Comparison of ENCODE assay signal across 8 mouse cellular contexts in the genomic region with DNA sequence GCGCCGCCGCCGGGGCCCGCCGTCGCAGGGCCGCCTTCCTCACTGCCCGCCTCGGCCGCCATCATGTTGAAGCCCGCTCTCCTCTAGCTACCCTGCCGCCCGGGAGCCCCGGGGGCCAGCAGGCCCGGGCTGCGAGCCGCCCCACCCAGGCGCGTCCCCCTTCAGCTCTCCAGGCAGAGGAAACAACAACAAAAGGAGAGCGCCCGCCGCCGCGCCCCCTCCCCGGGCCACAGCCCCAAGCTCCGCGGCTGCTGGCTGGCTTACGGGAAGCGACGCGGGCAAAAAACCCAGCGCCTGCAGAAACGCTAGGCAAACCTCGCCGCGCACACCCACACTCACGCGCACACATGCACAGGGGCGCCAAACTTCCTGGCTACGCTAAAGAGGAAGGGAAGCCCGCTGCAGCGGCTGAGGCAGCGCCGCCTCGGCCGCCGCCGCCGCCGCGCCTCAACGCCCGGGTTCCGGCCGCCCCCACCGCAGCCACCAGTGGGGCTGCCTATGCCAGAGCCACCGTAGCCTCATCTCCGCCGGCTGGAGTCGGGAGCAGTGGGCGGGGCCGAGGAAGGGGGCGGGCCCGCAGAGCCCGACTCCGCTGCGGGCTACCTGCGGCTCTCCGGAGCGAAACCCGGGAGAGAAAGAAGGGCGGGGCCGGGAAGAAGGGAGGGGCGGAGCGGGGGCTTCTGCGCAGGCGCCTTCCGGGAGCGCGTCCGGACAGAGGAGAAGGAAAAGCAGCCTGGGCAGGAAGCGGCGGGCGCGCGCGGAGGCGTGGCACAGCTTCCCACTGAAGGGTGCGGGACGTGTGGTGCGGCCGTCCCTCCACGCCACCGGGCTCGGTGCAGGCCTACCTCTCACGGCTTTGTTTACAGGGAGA. TPM values are rescaled to one million over a fixed set of nuclear protein-coding genes. Genes with fewer than 3 reads are reported as not detected.
DNase-seq lines count a peak whose midpoint lies in the region; ATAC-seq lines count a peak whose summit lies in the region.

A gene (minus strand): TSS at position 288 of the 871 bp plus-strand sequence.

- under 1% methylated on average over 73 of the region's 97 CpGs for whole genome bisulfite sequencing in heart, embryonic 13.5 days
- WGBS in liver, embryonic 13.5 days (ENCODE audit: insufficient replicate concordance) = under 1% methylated on average over 82 of the region's 97 CpGs
- under 1% methylated on average over 96 of the region's 97 CpGs for WGBS in stomach, embryonic 16.5 days

- peak within 1 kb of the TSS; percentile 95 for H3K4me3 ChIP-seq in brown adipose tissue, adult 24 weeks (ENCODE audit: insufficient read depth, low read depth, low read length)
- peak within 1 kb of the TSS; percentile 100 for H3K4me3 ChIP-seq in heart, embryonic 13.5 days
- peak within 1 kb of the TSS; percentile 97 for H3K4me3 ChIP-seq in liver, embryonic 13.5 days (replicated peaks)
- H3K4me3 ChIP-seq in stomach, embryonic 16.5 days (replicated peaks; ENCODE audit: low read length) = peak within 1 kb of the TSS; percentile 89

- peaks cover 4% of the 10 kb centered on the region; the same call in 1 of the 2 replicates for H3K4me1 ChIP-seq in brown adipose tissue, adult 24 weeks (ENCODE audit: control insufficient read depth, insufficient read depth, insufficient read length, low read length)
- peaks cover 11% of the 10 kb centered on the region for H3K4me1 ChIP-seq in heart, embryonic 13.5 days
- H3K4me1 ChIP-seq in liver, embryonic 13.5 days (replicated peaks) = peaks cover 18% of the 10 kb centered on the region; the same call in 1 of the 2 replicates
- H3K4me1 ChIP-seq in stomach, embryonic 16.5 days (ENCODE audit: control insufficient read depth, insufficient read depth, low read length) = 0 out of 2 replicates have a peak, but pooled peaks cover 4% of the 10 kb centered on the region

- H3K27ac ChIP-seq in brown adipose tissue, adult 24 weeks (replicated peaks; ENCODE audit: low read depth, low read length) = peak within 1 kb of the TSS; percentile 90
- peak within 1 kb of the TSS; percentile 99 for H3K27ac ChIP-seq in heart, embryonic 13.5 days (replicated peaks)
- peak within 1 kb of the TSS; percentile 96 for H3K27ac ChIP-seq in liver, embryonic 13.5 days
- H3K27ac ChIP-seq in stomach, embryonic 16.5 days (ENCODE audit: low read length) = peak within 1 kb of the TSS; percentile 99

- DNase-seq in CD4-positive, CD25-positive, alpha-beta regulatory T cell, adult 2 months (ENCODE audit: low read depth, low spot score) = peak; percentile 93
- DNase-seq in fat pad, adult 2 months (ENCODE audit: extremely low read depth, low read depth, low spot score) = peak; percentile 28
- peak; percentile 98 for DNase-seq in kidney, postnatal 14 days
- peak; percentile 96 for DNase-seq in liver, embryonic 13.5 days
- peak; percentile 96 for DNase-seq in neural tube, embryonic 10.5 days (ENCODE audit: extremely low spot score, low spot score)

- H3K4me2 ChIP-seq in heart, embryonic 13.5 days = peak within 1 kb of the TSS; percentile 75
- peak within 1 kb of the TSS; percentile 81 for H3K4me2 ChIP-seq in liver, embryonic 13.5 days
- H3K4me2 ChIP-seq in stomach, embryonic 16.5 days (ENCODE audit: low read depth, low read length) = peak within 1 kb of the TSS; percentile 67

- no peaks in the 10 kb centered on the region for H3K27me3 ChIP-seq in heart, embryonic 13.5 days (replicated peaks)
- H3K27me3 ChIP-seq in liver, embryonic 13.5 days = no peaks in the 10 kb centered on the region
- no peaks in the 10 kb centered on the region for H3K27me3 ChIP-seq in stomach, embryonic 16.5 days (ENCODE audit: control insufficient read depth, insufficient read depth, low read length)

- peak; percentile 99 for ATAC-seq in heart, embryonic 13.5 days (ENCODE audit: extremely low read depth, insufficient number of reproducible peaks, low FRiP score, low TSS enrichment)
- peak; percentile 98 for ATAC-seq in liver, embryonic 13.5 days (ENCODE audit: low read depth)
- peak; percentile 99 for ATAC-seq in stomach, embryonic 16.5 days (ENCODE audit: insufficient read depth, low FRiP score)

- no peaks in the 10 kb centered on the region for H3K9me3 ChIP-seq in heart, embryonic 13.5 days
- no peaks in the 10 kb centered on the region for H3K9me3 ChIP-seq in liver, embryonic 13.5 days (replicated peaks)
- H3K9me3 ChIP-seq in stomach, embryonic 16.5 days (replicated peaks; ENCODE audit: control insufficient read depth, low read length) = no peaks in the 10 kb centered on the region

- H3K36me3 ChIP-seq in heart, embryonic 13.5 days = no peaks in the 10 kb centered on the region
- no peaks in the 10 kb centered on the region for H3K36me3 ChIP-seq in liver, embryonic 13.5 days
- no peaks in the 10 kb centered on the region for H3K36me3 ChIP-seq in stomach, embryonic 16.5 days (ENCODE audit: control insufficient read depth, insufficient read depth, low read length)

- H3K9ac ChIP-seq in heart, embryonic 13.5 days = peak within 1 kb of the TSS; percentile 99
- H3K9ac ChIP-seq in liver, embryonic 13.5 days = peak within 1 kb of the TSS; percentile 96
- peak within 1 kb of the TSS; percentile 94 for H3K9ac ChIP-seq in stomach, embryonic 16.5 days (ENCODE audit: low read length)

RNA-seq across cellular contexts. Expression of the gene that starts here (rescaled TPM):
- polyA plus RNA-seq in brown adipose tissue, adult 24 weeks (2012; ENCODE audit: insufficient read depth, insufficient read length, missing spikeins) = 16.7 and 26.3 TPM in 2 replicates
- polyA plus RNA-seq in heart, embryonic 13.5 days (2015; fragmentation: Nextera tagmentation; extraction: Ambion mirVana) = 34.5 and 34.7 TPM in 2 replicates
- polyA plus RNA-seq in liver, embryonic 13.5 days (2015; fragmentation: Nextera tagmentation; extraction: Ambion mirVana) = 11.5 and 14.9 TPM in 2 replicates
- 30.3 and 35.0 TPM in 2 replicates for polyA plus RNA-seq in stomach, embryonic 16.5 days (2015; fragmentation: Nextera tagmentation; extraction: Ambion mirVana)

Comparison
In these comparisons a context has a peak if more than half of its experiments do, and no peak if none do; other contexts are left out.
1. Peak in every context shown above with its lines: DNase-seq, ATAC-seq, H3K4me3 ChIP-seq and H3K27ac ChIP-seq.
2. DNase-seq: peak in every context shown above with its lines; median percentile 98 in kidney, postnatal 14 days; 96 in liver, embryonic 13.5 days; 96 in neural tube, embryonic 10.5 days; 93 in CD4-positive, CD25-positive, alpha-beta regulatory T cell, adult 2 months; 28 in fat pad, adult 2 months.